Mouse (Mus musculus): ENCODE results near the gene Hoxc4. TPM values are rescaled to one million over a fixed set of nuclear protein-coding genes. Genes with fewer than 3 reads are reported as not detected.

Hoxc4 gene
- polyA plus RNA-seq, 1 experiment: 3.9 TPM

- Histone ChIP-seq H3K27ac (ENCODE audit: insufficient read depth, low read length) (no peak overlapping the region), H3K27me3 (ENCODE audit: control insufficient read depth, insufficient read depth, low read length) (peaks cover 12% of the 10 kb centered on the region; the same call in 1 of the 2 replicates), H3K4me3 (replicated peaks; ENCODE audit: insufficient read depth, low read depth, low read length) (no peak overlapping the region), H3K4me1 (ENCODE audit: control insufficient read depth, insufficient read depth, low read length) (no peaks in the 10 kb centered on the region)
- 22% methylated on average over 10 of the region's 10 CpGs for WGBS
- TF ChIP-seq POLR2A (IDR thresholded peaks at IDR 0.05; ENCODE audit: borderline replicate concordance, insufficient read depth, low read length): no peak
- no peak for TF ChIP-seq CTCF (IDR thresholded peaks at IDR 0.05; ENCODE audit: borderline replicate concordance, insufficient read depth, low read depth, low read length)
- DNase-seq: no peak
These were observed 20.2 kb downstream of the Hoxc4 start for GRCm38 (mm10) chr15:103038701-103039480.

GRCm38 (mm10) chr15:103039609-103040008, 20.9 kb downstream of the Hoxc4 start:
- H3K27me3 ChIP-seq (ENCODE audit: control insufficient read depth, insufficient read depth, low read length): peaks cover 10% of the 10 kb centered on the region; the same call in 1 of the 2 replicates
- no peak overlapping the region for H3K27ac ChIP-seq (ENCODE audit: insufficient read depth, low read length)
- TF ChIP-seq POLR2A (IDR thresholded peaks at IDR 0.05; ENCODE audit: borderline replicate concordance, insufficient read depth, low read length) (no peak), CTCF (IDR thresholded peaks at IDR 0.05; ENCODE audit: borderline replicate concordance, insufficient read depth, low read depth, low read length) (no peak)
- H3K4me3 ChIP-seq (replicated peaks; ENCODE audit: insufficient read depth, low read depth, low read length): no peak overlapping the region
- 9% methylated on average over 3 of the region's 3 CpGs for WGBS
- H3K4me1 ChIP-seq (ENCODE audit: control insufficient read depth, insufficient read depth, low read length): no peaks in the 10 kb centered on the region
- no peak for DNase-seq

GRCm38 (mm10) chr15:103040601-103041000, 21.9 kb downstream of the Hoxc4 start:
- Histone ChIP-seq H3K4me3 (replicated peaks; ENCODE audit: insufficient read depth, low read depth, low read length) (no peak overlapping the region), H3K27ac (ENCODE audit: insufficient read depth, low read length) (no peak overlapping the region), H3K27me3 (ENCODE audit: control insufficient read depth, insufficient read depth, low read length) (peaks cover 7% of the 10 kb centered on the region; the same call in 1 of the 2 replicates), H3K4me1 (ENCODE audit: control insufficient read depth, insufficient read depth, low read length) (no peaks in the 10 kb centered on the region)
- TF ChIP-seq CTCF (IDR thresholded peaks at IDR 0.05; ENCODE audit: borderline replicate concordance, insufficient read depth, low read depth, low read length): no peak
- no peak for TF ChIP-seq POLR2A (IDR thresholded peaks at IDR 0.05; ENCODE audit: borderline replicate concordance, insufficient read depth, low read length)
- 13% methylated on average over 12 of the region's 12 CpGs for whole genome bisulfite sequencing
- no peak for DNase-seq

GRCm38 (mm10) chr15:103041613-103042012, 22.9 kb downstream of the Hoxc4 start:
- no peak for DNase-seq
- Histone ChIP-seq H3K4me3 (replicated peaks; ENCODE audit: insufficient read depth, low read depth, low read length) (no peak overlapping the region), H3K27me3 (ENCODE audit: control insufficient read depth, insufficient read depth, low read length) (peaks cover 7% of the 10 kb centered on the region; the same call in 1 of the 2 replicates), H3K27ac (ENCODE audit: insufficient read depth, low read length) (no peak overlapping the region), H3K4me1 (ENCODE audit: control insufficient read depth, insufficient read depth, low read length) (no peaks in the 10 kb centered on the region)
- no peak for TF ChIP-seq POLR2A (IDR thresholded peaks at IDR 0.05; ENCODE audit: borderline replicate concordance, insufficient read depth, low read length)
- no peak for TF ChIP-seq CTCF (IDR thresholded peaks at IDR 0.05; ENCODE audit: borderline replicate concordance, insufficient read depth, low read depth, low read length)
- WGBS: 10% methylated on average over 5 of the region's 5 CpGs

- 4% methylated on average over 1 of the region's 1 CpGs for WGBS
- Histone ChIP-seq H3K27me3 (ENCODE audit: control insufficient read depth, insufficient read depth, low read length) (peaks cover 7% of the 10 kb centered on the region; the same call in 1 of the 2 replicates), H3K4me1 (ENCODE audit: control insufficient read depth, insufficient read depth, low read length) (no peaks in the 10 kb centered on the region), H3K27ac (ENCODE audit: insufficient read depth, low read length) (no peak overlapping the region), H3K4me3 (replicated peaks; ENCODE audit: insufficient read depth, low read depth, low read length) (no peak overlapping the region)
- TF ChIP-seq CTCF (IDR thresholded peaks at IDR 0.05; ENCODE audit: borderline replicate concordance, insufficient read depth, low read depth, low read length) (no peak), POLR2A (IDR thresholded peaks at IDR 0.05; ENCODE audit: borderline replicate concordance, insufficient read depth, low read length) (no peak)
- DNase-seq: no peak
These were observed 23.5 kb downstream of the Hoxc4 start for GRCm38 (mm10) chr15:103042209-103042608.

GRCm38 (mm10) chr15:103051670-103052069, 32.9 kb downstream of the Hoxc4 start:
- no peak for DNase-seq
- Histone ChIP-seq H3K4me3 (replicated peaks; ENCODE audit: insufficient read depth, low read depth, low read length) (no peak overlapping the region), H3K27ac (ENCODE audit: insufficient read depth, low read length) (no peak overlapping the region), H3K4me1 (ENCODE audit: control insufficient read depth, insufficient read depth, low read length) (no peaks in the 10 kb centered on the region), H3K27me3 (ENCODE audit: control insufficient read depth, insufficient read depth, low read length) (no peaks in the 10 kb centered on the region; the same call in 1 of the 2 replicates)
- whole genome bisulfite sequencing: 76% methylated on average over 2 of the region's 2 CpGs
- no peak for TF ChIP-seq CTCF (IDR thresholded peaks at IDR 0.05; ENCODE audit: borderline replicate concordance, insufficient read depth, low read depth, low read length)
- no peak for TF ChIP-seq POLR2A (IDR thresholded peaks at IDR 0.05; ENCODE audit: borderline replicate concordance, insufficient read depth, low read length)

GRCm38 (mm10) chr15:103053210-103053609, 34.5 kb downstream of the Hoxc4 start:
- Histone ChIP-seq H3K4me1 (ENCODE audit: control insufficient read depth, insufficient read depth, low read length) (no peaks in the 10 kb centered on the region), H3K27me3 (ENCODE audit: control insufficient read depth, insufficient read depth, low read length) (no peaks in the 10 kb centered on the region; the same call in 1 of the 2 replicates), H3K27ac (ENCODE audit: insufficient read depth, low read length) (no peak overlapping the region)

GRCm38 (mm10) chr15:103056396-103056795, 37.7 kb downstream of the Hoxc4 start:
- no peaks in the 10 kb centered on the region for H3K4me1 ChIP-seq (ENCODE audit: control insufficient read depth, insufficient read depth, low read length)
- WGBS: 32% methylated on average over 2 of the region's 2 CpGs
- H3K27me3 ChIP-seq (ENCODE audit: control insufficient read depth, insufficient read depth, low read length): peaks cover 7% of the 10 kb centered on the region; the same call in 1 of the 2 replicates
- no peak for DNase-seq
- H3K27ac ChIP-seq (ENCODE audit: insufficient read depth, low read length): no peak overlapping the region
- no peak for TF ChIP-seq CTCF (IDR thresholded peaks at IDR 0.05; ENCODE audit: borderline replicate concordance, insufficient read depth, low read depth, low read length)
- TF ChIP-seq POLR2A (IDR thresholded peaks at IDR 0.05; ENCODE audit: borderline replicate concordance, insufficient read depth, low read length): no peak
- no peak overlapping the region for H3K4me3 ChIP-seq (replicated peaks; ENCODE audit: insufficient read depth, low read depth, low read length)

More at GRCm38 (mm10) chr15:103053210-103053609, 34.5 kb downstream of the Hoxc4 start:
- H3K4me3 ChIP-seq (replicated peaks; ENCODE audit: insufficient read depth, low read depth, low read length): no peak overlapping the region
- DNase-seq: no peak
- TF ChIP-seq POLR2A (IDR thresholded peaks at IDR 0.05; ENCODE audit: borderline replicate concordance, insufficient read depth, low read length) (no peak), CTCF (IDR thresholded peaks at IDR 0.05; ENCODE audit: borderline replicate concordance, insufficient read depth, low read depth, low read length) (no peak)

All from cerebellum, adult 2 months (tissue).